Mouse (Mus musculus) natural killer cell, adult 2 months (primary cell): ENCODE measurements at regions not wholly inside any gene's neighbourhood (a gene's known extent, or its start where the extent isn't known, plus 50 kb on each side); places are given as distances from the start of the nearest gene placed in this dataset.

Source experiments
- DNase-seq, 2 experiments: peaks; one replicate each; pipeline ENCODE4 v3.0.0; 2022; ENCODE audit warnings: low spot score in 2 of 2

GRCm38 (mm10) chr16:86000846-86001245, 99.2 kb upstream of the Adamts5 start:
- DNase-seq = no peak

DNA sequence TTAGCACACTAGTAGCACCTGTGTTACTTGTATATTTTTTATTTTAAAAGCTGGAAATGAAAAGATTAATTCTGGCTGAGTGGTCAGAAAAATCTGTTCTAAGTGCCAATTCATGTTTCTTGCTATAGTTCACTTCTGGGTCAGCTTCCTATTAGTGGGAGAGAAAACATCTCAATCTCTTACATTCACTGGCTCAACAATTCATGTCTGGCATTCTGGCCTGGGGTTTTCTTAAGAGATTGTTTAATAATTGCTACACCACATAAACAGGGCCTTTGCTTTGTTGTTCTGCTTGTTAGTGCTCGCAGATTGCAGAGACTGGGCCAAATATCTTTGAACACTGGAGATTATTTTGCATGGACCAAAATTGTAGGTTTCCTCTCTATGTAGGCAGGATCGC, 84.2 kb upstream of the Adamts5 start:
- DNase-seq = no peak

DNA sequence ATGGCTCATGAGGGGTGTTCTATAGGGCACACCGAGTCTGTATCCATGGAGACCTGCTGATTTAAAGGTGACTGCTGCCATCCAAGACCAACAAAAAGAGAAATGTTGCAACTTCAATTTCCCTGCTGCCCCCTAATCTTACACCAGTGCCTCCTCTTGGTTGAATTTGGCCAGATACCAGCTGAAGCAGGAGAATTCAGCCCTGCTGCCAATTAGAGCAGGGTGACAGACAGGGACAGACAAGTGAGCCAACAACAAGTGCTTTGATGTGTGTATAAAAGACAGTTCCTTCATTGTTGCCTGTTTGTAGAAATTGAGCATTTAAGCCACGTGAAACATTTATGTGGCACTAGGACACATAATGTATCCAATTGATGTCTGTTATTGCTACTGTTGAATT, 75.5 kb upstream of the Adamts5 start:
- no peak for DNase-seq

DNA sequence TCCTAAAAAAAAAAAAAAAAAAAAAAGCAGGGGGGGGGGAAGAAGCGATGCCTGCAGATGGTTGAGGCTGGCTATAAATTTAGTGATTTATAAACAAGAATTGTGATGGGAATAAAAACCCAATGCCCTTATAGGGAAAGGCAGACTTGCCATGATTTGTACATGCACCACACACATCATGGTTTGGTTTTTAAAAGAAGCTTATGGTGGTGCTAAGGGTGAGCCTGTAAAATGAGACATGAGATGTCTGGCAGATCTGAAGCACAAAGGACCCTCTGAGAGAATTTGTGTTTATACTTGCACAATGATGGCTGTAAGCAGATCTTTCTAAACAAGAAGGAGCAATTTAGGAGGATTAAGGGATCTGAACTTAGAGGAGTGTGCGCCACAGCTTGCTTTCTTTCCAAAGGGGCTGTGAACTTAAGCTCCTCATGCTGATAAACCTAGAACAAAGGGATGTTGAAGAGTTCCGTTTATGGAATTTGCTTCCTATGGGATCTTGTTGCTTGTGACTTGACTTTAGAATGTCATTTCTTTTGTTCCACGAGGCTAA, 65.3 kb upstream of the Adamts5 start:
- DNase-seq = no peak

DNA sequence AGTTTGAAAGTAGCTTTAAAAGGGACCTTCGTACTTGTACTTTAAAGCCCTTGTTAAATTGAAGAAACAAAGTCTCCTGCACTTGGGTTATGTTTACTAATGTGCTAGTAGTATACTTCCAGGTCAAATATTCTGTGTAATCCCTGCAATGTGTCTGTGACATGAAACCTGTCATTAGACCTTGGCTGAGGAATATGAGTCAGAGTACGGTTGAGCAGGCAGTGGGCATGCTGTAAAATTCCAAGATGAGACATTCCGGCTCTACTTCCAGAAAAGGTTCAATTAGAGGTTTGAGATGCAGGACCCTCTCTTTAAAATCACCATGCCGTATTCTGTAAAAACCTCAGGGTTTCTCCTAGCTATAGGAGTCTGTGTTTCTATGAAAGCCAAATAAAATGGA, 64.6 kb upstream of the Adamts5 start:
- no peak for DNase-seq

DNA sequence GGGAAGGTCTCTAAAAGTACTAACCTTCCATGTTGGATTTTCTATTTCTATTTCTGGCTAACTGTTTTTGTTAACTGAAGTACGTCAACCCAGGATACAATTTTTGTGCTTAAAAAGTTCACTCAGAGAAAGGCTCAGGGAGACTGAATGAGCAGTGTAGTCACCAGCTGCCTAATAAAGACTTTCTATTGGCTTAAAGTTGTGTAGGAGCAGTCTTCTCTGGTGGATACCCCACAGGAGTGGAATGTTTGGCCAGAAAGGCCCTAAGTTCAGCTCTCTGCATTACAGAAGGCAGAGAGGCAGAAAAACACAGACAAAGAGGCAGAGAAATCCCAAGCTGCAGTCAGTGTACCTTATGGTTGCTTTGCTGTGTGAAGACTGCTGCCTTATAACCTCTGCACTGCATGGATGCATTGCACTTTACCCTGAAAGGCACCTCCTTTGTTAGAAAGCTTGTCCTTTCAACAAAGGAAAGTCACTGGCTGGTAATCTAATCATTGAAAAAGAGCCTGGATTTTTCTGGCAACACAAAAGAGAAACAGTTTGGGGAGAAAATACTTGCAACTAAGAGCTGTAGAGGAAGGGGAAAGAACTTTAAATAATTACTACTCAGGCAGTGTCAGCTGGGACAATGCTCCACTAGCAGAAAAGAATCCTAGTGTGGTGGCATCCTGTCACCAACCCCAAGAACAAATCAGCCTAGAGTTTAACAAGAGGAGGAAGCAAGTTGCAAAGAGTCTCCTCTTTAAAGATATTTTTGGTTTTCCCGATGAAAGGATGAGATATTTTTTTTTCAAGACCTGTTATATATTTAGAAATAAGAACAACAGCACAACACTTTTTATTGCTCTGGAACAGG, 63.0 kb upstream of the Adamts5 start:
- no peak for DNase-seq

DNA sequence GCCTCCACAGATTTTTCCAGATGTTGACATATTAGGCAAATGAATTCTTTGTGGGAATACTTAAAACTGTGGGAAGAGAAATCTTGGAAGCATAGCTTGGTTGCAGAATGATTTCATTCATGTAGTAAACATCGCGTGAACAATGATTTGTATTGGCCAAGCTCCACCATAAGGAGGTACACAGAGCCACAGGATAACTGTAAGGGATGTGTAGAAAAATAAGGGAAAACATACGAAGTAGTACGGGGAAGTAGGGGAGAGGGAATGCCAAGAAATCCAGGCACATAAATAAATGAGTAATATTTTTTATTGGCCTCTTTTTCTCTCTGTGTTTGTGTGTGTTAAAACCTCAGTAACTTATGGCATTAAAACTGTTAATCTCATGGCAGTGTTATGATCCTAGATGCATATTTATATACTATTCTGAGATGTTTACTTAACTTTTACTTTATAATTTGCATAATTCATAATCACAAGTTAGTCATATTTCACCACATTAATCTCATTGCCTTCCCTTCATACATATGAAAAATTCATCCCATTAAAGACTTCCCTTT, 54.5 kb upstream of the Adamts5 start:
- DNase-seq = no peak

GRCm38 (mm10) chr16:85951628-85952027, 50.0 kb upstream of the Adamts5 start:
- DNase-seq = no peak
